Mouse (Mus musculus) cerebellum, adult 9-10 months (tissue): Measurements from ENCODE around the gene Itgb6.

Source experiments
- DNase-seq: peaks from one replicate; pipeline ENCODE4 v3.0.0; 2022

Itgb6 gene

DNA sequence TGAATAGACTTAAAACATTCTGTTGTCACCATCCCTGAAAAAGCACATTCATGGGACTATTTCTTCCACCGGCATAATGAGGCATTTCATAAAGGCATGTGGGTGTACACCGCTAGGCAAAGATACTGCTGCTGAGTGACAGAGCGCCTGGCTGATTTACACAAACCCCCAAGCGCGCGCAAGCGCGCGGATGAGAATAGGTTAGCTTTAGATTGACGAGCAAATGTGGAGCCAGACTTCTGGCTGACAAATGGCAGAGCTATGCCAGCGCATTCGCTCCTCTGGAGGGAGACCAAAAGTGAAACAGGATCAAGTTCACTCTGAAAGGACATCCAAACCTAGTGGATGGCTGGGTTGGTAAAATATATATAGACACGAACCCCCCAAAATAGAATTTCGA lies at the start of gene Itgb6:
Itgb6 (minus strand) TSS at position 130 of the 400 bp plus-strand sequence.
- no peak for DNase-seq

DNA sequence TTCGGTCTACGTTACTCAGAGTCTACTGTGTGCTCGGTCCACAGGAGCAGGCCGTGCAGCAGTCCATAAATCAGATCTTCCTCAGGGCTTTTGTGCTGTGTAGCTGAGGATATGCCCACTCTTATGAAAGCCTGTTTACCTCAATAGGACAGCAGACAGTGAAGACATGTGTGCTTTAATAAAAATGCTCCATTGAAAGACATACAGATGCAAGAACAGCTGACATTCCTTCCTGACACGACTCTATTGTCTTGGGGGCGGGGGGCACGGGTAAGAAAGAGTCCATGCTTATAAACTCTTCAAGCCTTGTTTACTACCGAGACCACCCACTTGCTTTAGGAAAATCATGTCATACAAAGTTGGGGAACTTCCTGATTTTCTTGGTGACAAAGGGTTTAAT lies 44.0 kb upstream of the Itgb6 start:
- no peak for DNase-seq

DNA sequence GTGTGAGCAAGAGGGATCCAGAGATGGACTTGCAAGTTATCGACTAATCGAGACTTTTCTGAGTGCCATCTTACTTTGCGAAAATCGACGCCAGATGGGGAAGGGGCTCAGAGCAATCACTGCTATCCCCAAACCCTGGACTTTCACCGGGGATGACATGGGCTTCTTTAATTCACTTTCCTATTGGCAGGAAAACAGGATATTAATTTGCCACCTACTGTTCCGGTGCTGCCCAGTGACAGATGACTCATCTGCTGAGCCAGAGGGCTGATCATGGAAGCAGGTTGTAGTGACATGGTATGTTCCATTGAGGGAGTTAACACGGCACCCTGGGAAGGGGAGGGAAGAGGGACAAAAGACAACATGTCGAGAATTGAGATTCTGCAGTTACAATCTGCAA lies 33.8 kb upstream of the Itgb6 start:
- DNase-seq = no peak

DNA sequence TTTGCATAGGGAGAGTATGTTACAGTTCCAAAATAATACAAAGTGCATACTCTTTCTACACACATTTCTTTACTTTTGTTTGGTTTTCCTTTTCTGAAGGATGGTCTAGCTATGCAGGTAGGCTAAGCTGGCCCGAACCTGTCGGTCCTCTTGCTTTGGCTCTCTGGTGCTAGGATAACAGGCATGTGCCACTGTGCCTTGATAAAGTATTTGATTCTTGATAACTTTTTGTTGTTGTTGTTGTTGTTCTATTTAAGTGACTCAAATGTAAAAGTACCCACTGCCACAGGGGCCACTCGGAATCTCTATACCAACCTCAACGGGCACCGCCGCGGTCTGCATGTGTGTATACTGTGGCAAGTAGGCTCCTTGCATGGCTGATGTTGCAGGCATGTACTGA lies 32.7 kb upstream of the Itgb6 start:
- DNase-seq = no peak

DNA sequence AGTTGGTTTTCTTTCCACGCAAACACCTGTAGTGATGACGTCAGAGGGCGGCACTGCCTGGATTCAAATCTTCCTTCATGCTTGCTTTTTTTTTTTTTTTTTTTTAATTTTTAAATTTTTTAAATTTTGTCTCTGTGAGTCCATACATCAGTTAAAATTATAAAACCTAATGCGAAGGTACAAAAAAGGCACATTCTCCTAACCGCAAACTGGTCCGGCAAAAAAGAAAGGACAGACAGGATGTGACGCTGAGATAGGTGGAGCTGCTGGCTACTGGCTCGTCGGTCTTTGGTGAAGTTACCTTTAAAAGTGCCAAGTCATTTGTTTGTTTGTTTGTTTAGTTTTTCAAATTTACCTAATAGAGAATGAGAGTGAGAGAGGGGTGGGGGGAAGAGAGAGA lies 28.8 kb upstream of the Itgb6 start:
- DNase-seq = no peak

DNA sequence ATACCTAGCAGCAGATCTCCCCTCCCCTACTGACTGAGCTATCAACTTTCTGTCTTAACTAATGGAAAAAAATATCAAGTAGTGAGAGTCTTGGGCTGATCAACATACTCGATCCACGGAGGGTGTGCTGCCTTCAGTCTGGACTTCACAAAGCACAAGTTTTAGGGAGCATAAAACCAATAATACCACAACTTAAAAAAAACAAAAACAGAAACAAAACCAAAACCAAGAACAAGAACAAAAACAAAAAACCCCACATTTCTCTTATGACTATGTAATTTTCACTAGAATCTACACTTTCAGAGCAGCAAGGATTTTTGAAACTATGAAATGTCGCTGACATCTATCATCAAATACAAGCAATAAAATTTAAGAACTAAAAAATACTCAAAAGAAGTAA lies 28.1 kb upstream of the Itgb6 start:
- DNase-seq = no peak

DNA sequence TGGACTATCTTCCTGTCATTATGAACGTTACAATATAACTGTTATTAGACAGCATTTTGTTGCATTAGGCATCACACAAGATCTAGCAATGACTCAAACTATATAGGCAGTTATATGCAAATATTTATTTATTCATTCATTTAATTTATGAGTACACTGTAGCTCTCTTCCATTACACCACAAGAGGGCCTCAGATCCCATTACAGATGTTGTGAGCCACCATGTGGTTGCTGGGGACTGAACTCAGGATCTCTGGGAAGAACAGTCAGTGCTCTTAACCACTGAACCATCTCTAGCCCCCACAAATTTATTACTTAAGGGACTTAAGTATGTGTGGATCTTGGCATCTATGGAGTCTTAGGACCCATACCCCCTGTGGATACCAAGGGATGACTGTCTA lies 26.1 kb upstream of the Itgb6 start:
- no peak for DNase-seq

DNA sequence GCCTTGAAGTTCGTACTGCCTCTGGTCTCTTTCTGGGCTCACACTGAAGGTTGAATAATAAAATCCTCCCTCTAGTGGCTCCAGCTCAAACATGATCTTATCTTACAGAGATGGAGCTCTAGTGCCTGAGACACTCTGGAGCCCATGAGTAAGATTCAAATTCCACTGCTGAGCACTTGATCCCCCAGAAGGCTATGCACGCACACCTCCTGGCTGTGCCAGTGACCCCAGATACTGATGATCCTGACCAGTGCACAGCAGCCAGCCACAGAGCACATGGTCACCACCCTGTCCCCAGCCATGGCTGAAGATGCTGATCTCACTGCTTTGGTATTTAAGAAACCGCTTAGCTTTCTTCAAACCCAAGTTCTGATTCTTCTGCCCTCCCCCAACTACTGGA lies 25.1 kb upstream of the Itgb6 start:
- no peak for DNase-seq

DNA sequence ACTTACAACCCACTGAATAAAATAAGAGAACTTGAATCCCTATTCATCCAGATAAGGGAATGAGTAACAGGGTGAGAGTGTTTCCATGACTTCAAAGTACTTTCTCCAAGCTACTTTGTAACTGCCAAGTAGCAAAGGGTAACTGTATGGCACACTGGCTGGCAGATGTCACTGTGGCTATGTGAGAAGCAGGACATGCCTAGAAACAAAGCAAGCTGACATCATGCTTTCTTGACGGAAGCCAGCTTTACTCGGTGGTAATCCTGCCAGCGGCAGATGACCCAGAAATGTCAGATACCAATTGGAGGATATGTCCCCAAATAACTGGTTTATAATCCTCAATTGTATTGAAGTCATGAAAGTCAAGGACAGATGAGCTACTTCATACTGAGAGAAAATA lies 22.2 kb upstream of the Itgb6 start:
- DNase-seq = no peak

DNA sequence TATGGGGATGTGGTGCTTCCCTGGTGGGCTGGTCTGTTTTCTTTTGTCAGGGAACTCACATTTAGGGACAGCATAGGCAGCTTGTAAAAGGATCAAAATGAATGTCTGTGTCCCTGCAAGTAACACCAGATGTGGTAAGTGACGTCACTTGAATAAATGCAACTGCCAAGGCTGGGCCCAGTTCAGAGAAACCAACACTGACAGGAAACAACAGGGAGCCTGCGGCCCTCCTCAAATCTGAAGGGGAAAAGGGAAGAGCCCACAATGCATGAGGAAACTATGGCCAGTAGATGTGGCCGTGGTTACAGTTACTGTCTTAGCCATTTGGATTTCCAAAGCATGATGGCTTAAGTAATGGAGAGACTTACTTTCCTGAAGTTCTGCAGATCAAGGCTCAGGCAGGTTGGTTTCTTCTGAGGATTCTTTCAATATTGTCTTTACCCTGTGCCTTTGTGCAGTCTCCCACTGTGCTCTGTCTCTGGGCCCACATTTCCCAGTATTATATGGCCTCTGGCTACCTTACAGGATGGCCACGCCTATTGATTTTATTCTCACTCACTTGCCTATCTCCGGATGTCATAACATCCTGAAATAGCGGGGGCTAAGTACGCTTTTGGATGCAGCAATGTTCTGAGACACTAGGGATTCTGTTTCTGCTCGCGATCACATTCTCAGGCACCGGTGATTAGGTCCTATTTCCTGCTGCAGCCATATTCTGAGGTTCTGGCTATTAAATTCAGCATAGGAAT lies 17.1 kb upstream of the Itgb6 start:
- no peak for DNase-seq

DNA sequence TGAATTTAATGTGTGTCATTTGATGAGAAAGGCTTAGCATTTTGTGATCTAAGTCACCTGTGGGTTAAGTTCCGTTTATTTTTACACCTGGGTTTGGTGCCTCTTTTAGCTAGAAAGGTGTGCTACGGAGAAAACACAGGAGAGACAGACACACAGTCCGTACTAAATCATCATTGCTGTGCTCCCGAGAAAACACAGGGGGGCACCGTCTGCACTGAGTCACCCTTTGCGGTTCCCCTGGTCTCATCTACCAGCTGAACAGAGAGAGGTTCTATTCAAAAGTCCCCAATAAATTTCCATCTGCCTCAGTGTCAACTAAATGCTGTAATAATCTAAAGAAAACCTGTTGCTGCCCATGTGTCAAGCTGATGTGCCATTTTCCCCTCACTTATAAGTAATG lies 8.5 kb upstream of the Itgb6 start:
- DNase-seq = no peak

DNA sequence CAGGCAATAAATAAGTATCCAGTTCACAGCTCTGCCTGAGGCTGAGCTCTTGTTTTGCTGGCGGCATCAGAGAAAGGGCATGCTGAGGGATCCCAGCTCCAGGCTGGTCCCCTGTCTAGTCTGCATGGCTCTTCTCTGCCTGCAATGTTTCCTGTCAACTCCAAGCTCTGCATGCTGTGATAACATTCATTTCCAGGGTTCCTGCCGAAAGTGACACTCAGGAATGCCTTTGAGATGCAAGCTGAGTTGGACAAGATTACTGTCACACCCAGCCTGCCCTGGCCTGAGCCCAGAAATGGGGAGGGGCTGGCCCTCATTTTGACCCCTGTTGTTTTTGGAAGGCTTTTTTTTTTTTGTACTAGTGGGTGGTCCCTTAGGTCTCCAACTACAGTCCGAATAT lies 7.6 kb upstream of the Itgb6 start:
- DNase-seq = no peak

DNA sequence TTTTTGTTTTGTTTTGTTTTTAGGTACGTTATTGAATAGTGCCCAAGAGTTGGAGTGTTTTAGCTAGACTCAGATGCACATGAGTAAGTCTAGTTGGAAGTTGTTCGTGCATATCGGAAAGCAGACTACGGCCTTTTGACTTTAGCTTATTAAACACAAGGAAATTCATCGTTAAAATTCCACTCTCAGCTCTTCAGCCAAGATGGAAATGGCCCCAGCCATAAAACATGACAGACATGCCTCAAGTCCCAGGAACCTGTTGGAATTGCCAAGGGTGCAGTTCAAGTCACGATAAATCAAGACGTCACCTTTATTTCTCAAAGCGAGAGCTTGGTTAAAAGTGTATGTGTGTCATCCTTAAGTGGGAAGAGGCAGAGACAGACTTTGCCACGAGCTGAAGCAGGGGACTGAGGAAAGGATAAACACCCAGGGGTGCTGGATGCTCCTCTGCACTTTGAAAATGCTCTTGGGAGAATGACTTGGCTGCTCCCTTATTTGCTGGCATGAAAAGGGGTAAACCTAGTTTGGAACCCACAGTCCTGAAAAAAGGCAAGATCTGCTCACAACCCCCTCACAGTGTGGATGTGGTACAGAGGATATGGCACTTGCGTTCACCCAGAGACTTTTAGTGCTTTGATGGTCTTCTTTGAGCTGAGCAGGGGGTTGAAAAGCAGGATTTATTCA lies 6.6 kb upstream of the Itgb6 start:
- DNase-seq = no peak

DNA sequence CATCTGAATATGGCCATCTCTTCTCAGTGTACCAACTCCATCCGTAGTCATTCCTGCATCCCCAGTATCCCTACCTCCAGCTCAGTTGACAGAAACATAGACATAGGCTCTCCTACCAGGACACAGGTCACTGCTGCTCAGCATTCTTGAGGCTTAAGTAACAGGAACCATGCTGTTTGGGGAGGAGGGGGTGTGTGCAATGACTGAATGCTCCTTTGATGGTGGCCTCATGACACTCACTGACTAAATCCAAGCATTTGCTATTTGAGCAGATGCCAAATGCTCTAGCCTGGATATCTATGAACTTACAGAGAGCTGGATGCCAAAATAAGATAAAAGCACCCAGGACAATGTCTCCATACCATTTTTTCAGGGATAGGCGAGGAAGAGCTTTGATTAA lies 2.2 kb upstream of the Itgb6 start:
- no peak for DNase-seq

DNA sequence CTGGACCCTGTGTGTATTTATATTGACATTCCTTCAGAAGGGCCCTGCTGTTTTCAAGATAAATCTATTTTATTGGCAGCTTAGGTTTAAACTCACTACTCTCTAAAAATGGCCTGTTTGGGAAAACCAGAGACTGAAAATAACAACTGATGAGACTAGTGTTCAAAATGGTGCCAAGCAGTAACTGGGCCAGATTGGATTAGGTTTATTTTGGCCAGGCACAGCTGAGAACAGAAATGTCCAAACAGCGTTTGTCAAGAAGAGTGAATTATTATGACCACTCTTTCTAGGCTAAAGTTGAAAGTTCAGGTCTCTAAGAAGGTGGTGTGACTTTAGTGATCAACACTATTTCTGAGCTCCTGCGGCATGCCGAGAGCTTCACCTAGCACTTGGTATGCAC lies 524 bp upstream of the Itgb6 start:
- DNase-seq = no peak

DNA sequence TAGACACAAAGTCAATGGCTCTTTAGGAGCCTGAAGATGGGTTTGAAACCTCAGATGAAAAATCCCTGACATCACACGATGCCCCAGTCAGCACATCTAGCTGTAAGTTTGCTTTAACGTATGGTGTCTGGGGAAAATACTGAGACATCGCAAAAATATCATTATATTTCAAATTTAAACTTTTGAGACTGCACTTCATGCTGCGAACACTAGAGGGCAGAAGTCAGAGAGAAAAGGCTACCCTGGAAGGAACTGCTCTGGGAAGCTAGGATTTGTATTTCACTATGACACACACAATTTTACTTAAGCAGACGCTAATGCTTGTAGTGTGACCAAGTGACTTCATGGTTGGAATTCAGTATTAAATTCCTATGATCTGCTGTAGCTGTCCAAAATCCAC lies 1.5 kb downstream of the Itgb6 start:
- peak; percentile 33 for DNase-seq

DNA sequence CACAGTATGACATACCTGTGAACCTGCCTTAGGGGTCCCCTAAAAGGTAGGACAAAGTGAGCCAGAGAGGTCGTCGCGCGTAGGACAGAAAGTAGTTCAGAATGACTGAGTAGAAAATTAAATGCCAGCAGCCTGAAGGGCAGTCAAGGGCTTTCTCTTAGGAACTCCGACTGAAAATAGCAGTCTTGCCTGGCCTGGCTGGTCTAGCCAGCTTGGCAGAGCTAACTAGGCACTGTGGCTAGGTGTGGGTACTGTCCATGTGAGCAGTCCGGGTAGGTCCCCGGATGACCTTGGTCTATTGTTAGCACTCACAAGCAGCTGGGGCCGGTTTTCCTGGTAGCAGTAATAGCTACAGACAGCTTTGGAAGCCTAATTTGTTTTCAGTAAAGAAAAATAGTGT lies 2.2 kb downstream of the Itgb6 start:
- no peak for DNase-seq

DNA sequence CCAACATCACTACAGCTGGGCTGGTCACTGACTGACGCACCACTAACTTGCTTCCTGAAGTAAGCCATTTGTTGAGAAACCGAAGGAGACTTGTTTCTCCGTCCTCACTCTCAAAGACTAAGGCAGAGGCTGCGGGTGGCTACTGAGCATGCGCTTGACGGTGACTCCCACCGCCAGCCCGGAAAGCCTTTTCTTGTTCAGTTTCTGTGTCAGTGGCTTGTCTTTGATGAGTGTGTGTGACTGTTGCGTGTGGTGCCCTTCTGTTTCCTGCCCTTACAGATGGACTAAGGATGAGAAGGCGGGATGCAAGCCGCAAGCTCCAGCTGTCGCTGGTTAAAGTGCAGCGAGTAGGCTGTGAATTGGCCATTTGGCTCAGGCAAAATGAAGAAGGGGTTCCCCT lies 5.1 kb downstream of the Itgb6 start:
- no peak for DNase-seq

DNA sequence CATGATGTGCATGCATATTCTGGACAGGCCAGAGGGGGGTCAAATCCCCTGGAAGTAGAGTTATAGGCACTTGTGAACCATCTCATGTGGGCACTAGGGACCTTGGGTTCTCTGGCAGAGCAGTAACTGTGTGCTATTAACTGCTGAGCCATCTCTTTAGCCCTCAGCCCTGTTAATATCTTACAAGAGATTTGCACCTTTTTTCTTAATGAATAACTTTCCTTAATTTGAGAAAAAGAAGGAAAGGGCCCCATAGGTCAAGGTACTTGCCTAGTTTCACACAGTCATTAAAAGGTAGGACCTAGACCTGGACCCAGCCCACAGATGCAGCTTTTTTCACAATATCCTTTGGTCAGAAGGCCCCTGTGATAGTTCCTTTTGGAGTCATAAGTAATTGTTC lies 5.9 kb downstream of the Itgb6 start:
- no peak for DNase-seq

DNA sequence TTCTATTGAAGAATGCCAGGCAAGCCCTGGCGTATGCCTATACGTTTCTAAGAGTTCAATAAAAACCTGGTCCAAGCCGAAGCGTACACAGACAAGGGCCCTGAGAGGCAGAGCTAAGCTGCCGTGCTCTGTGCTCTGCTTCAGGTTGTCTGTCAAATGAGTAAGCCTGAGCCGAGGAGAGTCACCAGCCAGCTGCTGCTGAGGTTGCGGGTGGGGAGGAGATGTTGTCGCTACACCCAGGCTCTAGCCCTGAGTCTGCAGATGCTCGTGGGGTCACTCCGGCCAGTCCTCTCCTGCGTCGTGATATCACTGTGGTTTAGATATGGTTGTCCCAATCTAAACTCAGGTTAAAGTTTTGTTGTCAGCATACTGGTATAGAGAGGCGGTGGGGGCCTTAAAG lies 6.7 kb downstream of the Itgb6 start:
- no peak for DNase-seq

DNA sequence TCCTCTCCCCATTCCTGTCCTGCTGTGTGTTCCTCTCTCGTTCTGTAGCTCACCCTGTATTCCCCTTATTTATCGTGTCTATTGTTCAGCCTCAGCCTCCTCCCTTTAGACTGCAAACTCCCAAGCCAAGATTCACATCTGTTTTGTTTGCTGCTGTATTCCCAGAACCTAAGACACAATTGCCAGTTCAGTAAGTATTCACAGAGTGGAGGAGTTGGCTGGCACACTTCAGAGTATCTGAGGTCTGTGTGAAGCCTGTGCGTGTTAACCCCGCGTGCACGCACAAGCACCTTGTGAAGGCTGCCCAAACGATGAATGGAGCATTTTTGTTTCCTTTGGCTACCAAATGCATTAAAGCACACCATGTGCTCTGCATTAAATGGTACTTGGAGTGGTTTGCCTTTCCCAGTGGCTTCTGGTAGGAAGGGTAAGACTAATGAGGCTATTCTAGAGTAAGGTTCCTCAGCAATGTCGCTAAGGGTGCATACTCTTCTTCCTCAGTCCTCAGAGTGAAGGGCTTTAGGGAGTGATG lies 7.4 kb downstream of the Itgb6 start:
- no peak for DNase-seq

DNA sequence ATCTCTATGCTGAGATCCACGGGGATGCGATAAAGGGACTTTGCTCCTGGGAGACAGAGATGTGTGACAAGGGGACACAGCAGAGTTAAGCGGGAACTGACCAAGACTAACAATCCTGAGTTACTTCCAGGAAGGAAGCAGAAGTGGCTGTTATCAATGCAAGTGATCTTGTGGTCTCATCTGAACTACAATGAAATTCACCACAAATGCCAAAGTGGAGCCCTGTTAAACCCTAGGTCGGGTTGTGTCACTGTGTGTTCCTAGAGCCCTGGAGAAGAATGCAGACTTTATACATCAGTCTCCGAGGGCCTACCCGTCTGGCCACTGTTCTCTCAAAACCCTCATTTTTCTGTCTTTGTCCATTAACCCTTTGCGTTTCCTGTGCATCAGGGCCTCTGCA lies 8.0 kb downstream of the Itgb6 start:
- no peak for DNase-seq

DNA sequence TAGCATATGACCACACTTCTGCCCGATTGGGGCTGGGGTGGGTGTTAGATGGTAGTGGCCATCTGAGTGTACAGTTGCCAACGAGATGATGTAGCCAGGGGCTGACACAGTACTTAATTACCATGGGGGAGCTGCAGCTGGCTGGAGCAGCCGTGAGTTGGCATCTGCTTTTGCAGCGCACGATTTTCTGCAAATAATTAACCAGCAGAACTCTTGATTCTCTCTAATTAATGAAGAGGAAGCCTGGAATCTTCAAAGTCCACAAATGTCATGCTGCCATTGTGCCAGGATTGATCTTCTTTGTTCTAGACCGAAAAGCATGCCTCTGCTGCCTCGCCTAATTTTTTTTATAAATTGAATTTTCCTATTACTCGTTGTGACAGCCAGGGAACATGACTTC lies 8.6 kb downstream of the Itgb6 start:
- DNase-seq = no peak

DNA sequence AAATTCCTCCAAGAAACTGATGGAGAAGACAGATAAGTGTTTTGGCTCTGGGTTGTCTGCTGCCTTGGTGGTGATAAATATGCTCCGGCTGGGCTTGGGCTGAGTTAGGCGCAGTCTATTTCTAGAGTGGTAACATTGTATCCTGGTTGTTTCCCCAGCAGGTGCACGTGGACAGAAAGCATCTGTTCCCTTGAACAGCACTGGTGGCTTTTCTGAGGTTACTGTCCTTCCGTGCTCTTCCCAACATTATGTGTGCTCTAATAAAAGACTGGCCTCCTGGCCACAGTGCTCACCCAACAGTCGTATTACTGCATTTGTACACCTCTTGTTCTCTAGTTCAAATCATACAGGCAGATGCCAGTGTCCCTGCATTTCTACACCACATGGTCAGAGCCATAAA lies 9.6 kb downstream of the Itgb6 start:
- no peak for DNase-seq

DNA sequence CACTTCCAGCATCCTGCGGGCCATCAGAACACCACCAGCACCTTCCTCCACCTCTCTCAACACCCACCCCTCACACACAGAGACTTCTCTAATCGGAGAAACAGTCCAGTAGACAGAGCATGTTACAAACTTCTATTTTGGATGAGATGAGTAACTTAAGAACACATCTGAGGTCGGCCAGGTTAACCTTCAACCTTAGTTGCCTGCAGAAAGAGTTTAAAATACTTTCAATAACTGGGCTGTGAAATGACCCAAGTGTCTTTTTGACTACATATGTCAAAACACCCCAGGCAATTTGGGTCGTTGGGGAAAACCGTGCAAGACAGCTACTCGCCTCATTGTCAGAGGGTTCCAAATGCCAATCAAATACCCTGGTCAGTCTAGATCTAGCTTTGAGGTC lies 10.0 kb downstream of the Itgb6 start:
- DNase-seq = no peak
